Mouse (Mus musculus) T-helper 17 cell (primary cell): ENCODE measurements at regions not wholly inside any gene's neighbourhood (a gene's known extent, or its start where the extent isn't known, plus 50 kb on each side); places are given as distances from the start of the nearest gene placed in this dataset.

Experiments used
- in situ Hi-C, 2 experiments: fragments of 300-600 bp; cut with MboI, MseI; formaldehyde crosslinking; loops; 1 replicate in 1 of 2; 2 replicates in 1 of 2; pipeline ENCODE4 v1.15.1; 2025; ENCODE audit warnings: high pct_unique_total_duplicates in 2 of 2

GRCm38 (mm10) chrX:37753474-37753873 is 51.2 kb upstream of the Rhox5 start:
- in situ Hi-C loops, result loop anchor here (5.0 to 10.0 kb wide), 4 partner anchors 51 to 231 kb away; partner anchors contain the start of gene Rhox7b (in 1 of the 2)

GRCm38 (mm10) chrX:37754385-37754784 is 50.3 kb upstream of the Rhox5 start:
- in situ Hi-C loops, result loop anchor here (5.0 to 10.0 kb wide), 4 partner anchors 52 to 230 kb away; partner anchors contain the start of gene Rhox7b (in 1 of the 2)
